Mouse (Mus musculus) lung, postnatal 36 days (tissue): ENCODE results near the gene Zdhhc7.

ENCODE experiments used
- DNase-seq: peaks from one replicate; pipeline ENCODE4 v3.0.0; 2022; ENCODE audit warnings: mixed read lengths

Zdhhc7 gene

GRCm38 (mm10) chr8:120101068-120101972 lies at the start of gene Zdhhc7:
TSS of gene Zdhhc7 (minus strand) at chr8:120101482.
- DNase-seq: peak; percentile 86

- no peak for DNase-seq
Observed at GRCm38 (mm10) chr8:120150028-120150427, 48.7 kb upstream of the Zdhhc7 start.

- no peak for DNase-seq
Observed at GRCm38 (mm10) chr8:120146051-120146450, 44.8 kb upstream of the Zdhhc7 start.

GRCm38 (mm10) chr8:120144652-120145301 lies 43.5 kb upstream of the Zdhhc7 start:
- peak; percentile 88 for DNase-seq

- no peak for DNase-seq
Observed at GRCm38 (mm10) chr8:120143911-120144651, 42.8 kb upstream of the Zdhhc7 start.

GRCm38 (mm10) chr8:120140769-120141168 lies 39.5 kb upstream of the Zdhhc7 start:
- peak; percentile 67 for DNase-seq

GRCm38 (mm10) chr8:120138958-120139357 lies 37.7 kb upstream of the Zdhhc7 start:
- DNase-seq: no peak

GRCm38 (mm10) chr8:120136618-120137017 lies 35.3 kb upstream of the Zdhhc7 start:
- no peak for DNase-seq

GRCm38 (mm10) chr8:120135687-120136086 lies 34.4 kb upstream of the Zdhhc7 start:
- no peak for DNase-seq

GRCm38 (mm10) chr8:120133169-120133568 lies 31.9 kb upstream of the Zdhhc7 start:
- DNase-seq: no peak

GRCm38 (mm10) chr8:120131158-120131557 lies 29.9 kb upstream of the Zdhhc7 start:
- no peak for DNase-seq

- no peak for DNase-seq
Observed at GRCm38 (mm10) chr8:120129547-120129946, 28.3 kb upstream of the Zdhhc7 start.

GRCm38 (mm10) chr8:120126357-120127161 lies 25.3 kb upstream of the Zdhhc7 start:
- peak; percentile 71 for DNase-seq

GRCm38 (mm10) chr8:120124836-120125389 lies 23.6 kb upstream of the Zdhhc7 start:
- DNase-seq: no peak

- DNase-seq: peak; percentile 74
Observed at GRCm38 (mm10) chr8:120124261-120124660, 23.0 kb upstream of the Zdhhc7 start.

GRCm38 (mm10) chr8:120120951-120121350 lies 19.7 kb upstream of the Zdhhc7 start:
- no peak for DNase-seq

GRCm38 (mm10) chr8:120119931-120120330 lies 18.6 kb upstream of the Zdhhc7 start:
- DNase-seq: no peak

GRCm38 (mm10) chr8:120119429-120119828 lies 18.1 kb upstream of the Zdhhc7 start:
- DNase-seq: no peak

GRCm38 (mm10) chr8:120118847-120119246 lies 17.6 kb upstream of the Zdhhc7 start:
- DNase-seq: no peak

GRCm38 (mm10) chr8:120118162-120118561 lies 16.9 kb upstream of the Zdhhc7 start:
- DNase-seq: peak; percentile 71

GRCm38 (mm10) chr8:120116600-120116999 lies 15.3 kb upstream of the Zdhhc7 start:
- DNase-seq: no peak

GRCm38 (mm10) chr8:120114315-120114841 lies 13.1 kb upstream of the Zdhhc7 start:
- no peak for DNase-seq
